Mouse (Mus musculus): Measurements from ENCODE around the gene Golga1. TPM values are rescaled to one million over a fixed set of nuclear protein-coding genes. Genes with fewer than 3 reads are reported as not detected.

Gene Golga1
- polyA plus RNA-seq (2014; fragmentation: Illumina TruSeq; extraction: RNeasy Lipid Tissue Mini Kit (QIAGEN cat#74804); ENCODE audit: low read depth, low replicate concordance), result 26.6 TPM

DNA sequence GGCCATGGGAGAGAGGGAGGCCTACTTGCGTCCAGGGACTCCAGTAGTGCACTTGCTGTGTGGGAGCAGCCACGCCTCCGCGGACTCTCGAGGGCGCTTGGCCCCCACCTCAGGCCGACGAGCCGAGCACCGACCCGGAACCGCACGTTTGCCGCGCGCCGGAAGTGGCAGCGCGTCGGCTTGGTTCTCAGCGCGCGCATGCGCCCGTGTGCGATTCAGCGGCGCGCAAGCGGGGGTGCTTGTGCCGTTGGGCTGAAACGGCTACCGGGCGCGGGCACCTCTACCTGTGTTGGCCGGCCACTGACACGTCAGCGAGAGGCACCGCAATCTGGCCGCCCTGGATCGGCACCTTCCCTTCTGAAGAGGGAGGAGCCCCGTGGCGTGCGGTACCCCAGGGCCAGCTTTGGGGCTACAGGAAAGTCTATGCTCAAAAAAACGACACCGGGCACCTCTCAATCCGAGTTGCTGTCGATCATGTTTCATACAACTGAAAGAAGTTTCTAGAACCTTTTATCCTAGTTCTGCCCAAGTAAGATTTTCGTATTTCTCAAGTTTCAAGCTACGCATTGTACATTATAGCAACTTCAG is at the start of gene Golga1:
Gene Golga1 (minus strand): TSS at position 142 of the 588 bp plus-strand sequence.

DNA sequence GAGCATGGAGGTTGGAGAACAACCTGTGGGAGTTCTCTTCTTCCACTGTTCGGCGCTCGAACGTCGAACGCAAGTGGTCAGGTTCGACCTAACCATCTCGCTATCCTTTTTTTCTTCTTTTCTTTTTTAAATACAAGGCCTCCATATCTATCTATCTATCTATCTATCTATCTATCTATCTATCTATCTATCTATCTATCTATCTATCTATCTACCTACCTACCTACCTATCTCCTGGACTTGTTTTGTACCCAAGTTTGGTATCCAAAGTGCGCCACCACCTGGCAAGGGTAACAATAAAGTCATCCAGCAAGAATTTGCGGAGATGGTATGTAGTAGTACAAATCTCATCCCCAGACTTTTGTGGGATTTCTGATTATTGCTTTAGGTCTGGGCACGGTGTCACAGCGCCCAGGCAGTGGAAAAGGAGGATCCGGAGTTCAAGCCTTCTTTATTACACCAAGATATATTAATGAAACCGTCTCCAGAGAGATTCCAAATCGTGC is 59.7 kb downstream of the Golga1 start, which contains the start of gene Rpl35:
Gene Rpl35 (minus strand): TSS at position 51 of the 506 bp plus-strand sequence.

DNA sequence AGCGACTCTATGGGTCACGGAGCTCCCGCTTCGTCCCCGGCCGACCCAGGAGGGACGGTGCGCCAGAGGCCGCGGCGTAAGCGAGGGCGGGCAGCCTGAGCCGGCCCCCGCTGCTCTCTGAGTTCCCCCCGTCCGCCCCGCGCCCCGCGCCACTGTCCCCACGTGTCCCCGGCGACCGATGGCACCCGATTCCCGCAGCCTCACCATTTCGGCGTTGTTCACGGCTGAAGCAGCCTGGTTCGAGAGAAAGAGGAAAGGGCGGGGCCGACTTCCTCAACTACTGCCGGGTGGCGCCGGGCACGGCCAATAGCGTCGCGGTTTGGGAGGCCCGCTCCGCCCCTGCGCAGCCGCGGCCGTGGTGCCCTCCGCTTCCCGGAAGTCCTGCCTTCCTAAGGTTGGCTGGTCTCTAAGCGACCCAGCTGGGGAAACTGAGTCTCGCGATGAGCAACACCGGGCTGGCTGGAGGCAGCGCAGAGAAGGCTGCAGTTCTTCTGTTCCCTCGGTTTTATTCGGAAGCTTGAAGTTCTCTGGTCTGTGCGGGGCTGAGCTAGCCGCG is 60.4 kb downstream of the Golga1 start, which contains the start of gene Arpc5l:
Gene Arpc5l (plus strand): TSS at position 469 of the 556 bp plus-strand sequence.

DNA sequence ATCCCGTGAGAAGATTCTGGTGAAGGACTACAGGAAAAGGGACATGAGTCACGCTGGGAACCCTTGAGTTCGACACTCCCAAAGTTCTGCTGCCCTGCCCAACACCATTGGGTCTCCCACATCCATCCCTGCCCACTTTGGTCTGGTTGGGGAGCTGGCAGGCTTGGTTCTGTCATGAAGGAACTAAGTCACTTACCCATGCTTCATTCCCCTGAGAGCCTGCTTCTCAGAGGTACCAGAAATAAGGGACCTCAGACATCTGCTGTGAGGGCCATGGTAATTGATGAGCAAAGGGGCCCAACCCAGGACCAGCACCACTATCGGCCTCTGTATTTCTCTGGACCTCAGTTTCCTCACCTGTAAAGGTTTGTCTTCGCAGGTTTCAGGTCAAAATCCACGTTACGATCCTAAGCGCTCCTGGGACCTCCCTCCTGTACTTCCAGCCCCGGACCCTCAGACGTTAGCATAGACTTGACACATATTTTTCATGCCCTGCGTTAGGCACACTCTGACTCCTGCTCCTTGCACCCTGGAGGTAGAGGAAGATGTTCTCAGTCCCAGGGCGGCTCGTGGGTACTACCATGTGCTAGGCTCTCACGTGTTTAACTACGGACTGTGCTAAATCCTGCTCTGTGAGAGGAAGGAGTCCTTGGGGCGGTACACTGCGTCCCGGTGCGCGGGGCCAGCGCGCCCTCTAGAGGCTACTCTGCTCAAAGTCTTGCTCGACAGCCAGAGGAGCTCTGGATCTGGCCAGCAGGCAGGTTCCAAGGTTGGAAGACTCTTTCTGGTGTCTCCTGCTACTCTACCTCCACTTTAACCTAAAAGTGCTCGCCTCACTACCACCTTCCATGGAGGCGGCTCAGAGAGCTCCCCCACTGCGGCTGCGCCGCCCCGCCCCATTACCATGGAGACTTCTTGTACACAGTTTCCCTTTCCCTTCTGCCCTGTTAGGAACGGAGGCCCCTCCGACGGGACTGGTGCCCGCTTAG is 67.7 kb downstream of the Golga1 start, which contains the start of gene Wdr38:
Gene Wdr38 (plus strand): TSS at position 91 of the 989 bp plus-strand sequence.

Other genes with a start within 250 kb of the Golga1 start
- 5.2 TPM for gene Nr6a1, start 137.9 kb downstream of the Golga1 start, polyA plus RNA-seq (2014; fragmentation: Illumina TruSeq; extraction: RNeasy Lipid Tissue Mini Kit (QIAGEN cat#74804); ENCODE audit: low read depth, low replicate concordance)
- 3.4 TPM for gene Olfml2a, start 133.6 kb downstream of the Golga1 start, polyA plus RNA-seq (2014; fragmentation: Illumina TruSeq; extraction: RNeasy Lipid Tissue Mini Kit (QIAGEN cat#74804); ENCODE audit: low read depth, low replicate concordance)
- 2.7 TPM for gene Wdr38, start 68.1 kb downstream of the Golga1 start, polyA plus RNA-seq (2014; fragmentation: Illumina TruSeq; extraction: RNeasy Lipid Tissue Mini Kit (QIAGEN cat#74804); ENCODE audit: low read depth, low replicate concordance)
- 96.9 TPM for gene Arpc5l, start 60.2 kb downstream of the Golga1 start, polyA plus RNA-seq (2014; fragmentation: Illumina TruSeq; extraction: RNeasy Lipid Tissue Mini Kit (QIAGEN cat#74804); ENCODE audit: low read depth, low replicate concordance)
- 480 TPM for gene Rpl35, start 59.9 kb downstream of the Golga1 start, polyA plus RNA-seq (2014; fragmentation: Illumina TruSeq; extraction: RNeasy Lipid Tissue Mini Kit (QIAGEN cat#74804); ENCODE audit: low read depth, low replicate concordance)
- 6.4 TPM for gene Scai, start 125.2 kb upstream of the Golga1 start, polyA plus RNA-seq (2014; fragmentation: Illumina TruSeq; extraction: RNeasy Lipid Tissue Mini Kit (QIAGEN cat#74804); ENCODE audit: low read depth, low replicate concordance)
- gene Ppp6c, start 160.9 kb upstream of the Golga1 start, polyA plus RNA-seq (2014; fragmentation: Illumina TruSeq; extraction: RNeasy Lipid Tissue Mini Kit (QIAGEN cat#74804); ENCODE audit: low read depth, low replicate concordance), result 52.5 TPM